8 mouse cellular contexts compared by ENCODE assay signal in genomic region chr4:148890892-148891838, GRCm38 (mm10).
DNase-seq lines count a peak whose midpoint lies in the region; ATAC-seq and TF ChIP-seq lines count a peak whose summit lies in the region.

No protein-coding gene starts in this region.

- TF ChIP-seq CTCF in testis, adult 2 months (IDR thresholded peaks at IDR 0.05; ENCODE audit: control insufficient read depth, insufficient read depth, insufficient replicate concordance, low read depth, low read length) = no peak
- TF ChIP-seq CTCF in thymus, adult 2 months (IDR thresholded peaks at IDR 0.05; ENCODE audit: borderline replicate concordance, control insufficient read depth, extremely low read depth, insufficient read depth, low read length, poor library complexity) = no peak

- peak overlapping the region; percentile 57 for H3K9ac ChIP-seq in forebrain, embryonic 16.5 days (replicated peaks; ENCODE audit: low read depth, low read length)
- peak overlapping the region; percentile 54 for H3K9ac ChIP-seq in neural tube, embryonic 11.5 days (ENCODE audit: low read length)

- DNase-seq in testis, postnatal 14 days (ENCODE audit: low spot score) = no peak
- peak; percentile 85 for DNase-seq in limb, embryonic 10.5 days (ENCODE audit: low spot score)
- DNase-seq in neural tube, embryonic 11.5 days (ENCODE audit: low spot score) = peak; percentile 85
- DNase-seq in spleen, postnatal 4 days (ENCODE audit: low spot score in 2 of 2) = no peak
- DNase-seq in cerebellum, adult 11-12 months = no peak
- no peak for DNase-seq in thymus, adult 2 months

- peak overlapping the region; percentile 52 for H3K4me3 ChIP-seq in testis, adult 2 months (ENCODE audit: control insufficient read depth, low read depth, low read length)
- peak overlapping the region; percentile 34 for H3K4me3 ChIP-seq in forebrain, embryonic 16.5 days (replicated peaks; ENCODE audit: low read length)
- H3K4me3 ChIP-seq in limb, embryonic 10.5 days = peak overlapping the region; percentile 57
- peak overlapping the region; percentile 23 for H3K4me3 ChIP-seq in neural tube, embryonic 11.5 days (ENCODE audit: low read depth, low read length)
- H3K4me3 ChIP-seq in thymus, adult 2 months (ENCODE audit: control insufficient read depth, insufficient read depth, low read length) = no peak overlapping the region

- no peak for TF ChIP-seq POLR2A in testis, adult 2 months (IDR thresholded peaks at IDR 0.05; ENCODE audit: control insufficient read depth, low read depth, low read length)
- no peak for TF ChIP-seq POLR2A in thymus, adult 2 months (IDR thresholded peaks at IDR 0.05; ENCODE audit: control insufficient read depth, extremely low read depth, insufficient read depth, low read length, poor library complexity)

- 3% methylated on average over 52 of the region's 52 CpGs for WGBS in forebrain, embryonic 16.5 days
- 4% methylated on average over 52 of the region's 52 CpGs for WGBS in limb, embryonic 10.5 days
- 1% methylated on average over 50 of the region's 52 CpGs for WGBS in neural tube, embryonic 11.5 days
- WGBS in thymus, adult 2 months = 17% methylated on average over 52 of the region's 52 CpGs

- H3K27ac ChIP-seq in testis, adult 2 months (ENCODE audit: control insufficient read depth, insufficient read depth, low read depth, low read length) = no peak overlapping the region
- H3K27ac ChIP-seq in forebrain, embryonic 16.5 days (ENCODE audit: low read length) = no peak overlapping the region
- peak overlapping the region; percentile 94 for H3K27ac ChIP-seq in limb, embryonic 10.5 days
- H3K27ac ChIP-seq in neural tube, embryonic 11.5 days (ENCODE audit: low read depth, low read length) = peak overlapping the region; percentile 64
- no peak overlapping the region for H3K27ac ChIP-seq in thymus, adult 2 months (ENCODE audit: control insufficient read depth, insufficient read depth, low read length)

- peaks cover 14% of the 10 kb centered on the region for H3K4me1 ChIP-seq in testis, adult 2 months (ENCODE audit: control insufficient read depth, insufficient read depth, low read length)
- peaks cover 17% of the 10 kb centered on the region for H3K4me1 ChIP-seq in forebrain, embryonic 16.5 days (replicated peaks; ENCODE audit: control insufficient read depth, insufficient read depth, low read length)
- peaks cover 42% of the 10 kb centered on the region for H3K4me1 ChIP-seq in limb, embryonic 10.5 days
- H3K4me1 ChIP-seq in neural tube, embryonic 11.5 days (ENCODE audit: control insufficient read depth, insufficient read depth, low read length) = peaks cover 27% of the 10 kb centered on the region
- no peaks in the 10 kb centered on the region for H3K4me1 ChIP-seq in thymus, adult 2 months (replicated peaks; ENCODE audit: control insufficient read depth, insufficient read depth, low read length)

- peak; percentile 74 for ATAC-seq in forebrain, embryonic 16.5 days
- peak; percentile 72 for ATAC-seq in neural tube, embryonic 11.5 days (ENCODE audit: insufficient read depth, low FRiP score, low TSS enrichment)

- no peaks in the 10 kb centered on the region for H3K9me3 ChIP-seq in forebrain, embryonic 16.5 days (ENCODE audit: control insufficient read depth, low read length)
- H3K9me3 ChIP-seq in limb, embryonic 10.5 days (replicated peaks) = no peaks in the 10 kb centered on the region
- no peaks in the 10 kb centered on the region for H3K9me3 ChIP-seq in neural tube, embryonic 11.5 days (ENCODE audit: control insufficient read depth, low read length)

- peaks cover 2% of the 10 kb centered on the region; the same call in 1 of the 2 replicates for H3K27me3 ChIP-seq in testis, adult 2 months (ENCODE audit: control insufficient read depth, insufficient read depth, low read length)
- peaks cover 26% of the 10 kb centered on the region for H3K27me3 ChIP-seq in forebrain, embryonic 16.5 days (replicated peaks; ENCODE audit: control insufficient read depth, insufficient read depth, low read length)
- H3K27me3 ChIP-seq in limb, embryonic 10.5 days (ENCODE audit: low read depth, poor library complexity, severe bottlenecking) = peaks cover 89% of the 10 kb centered on the region
- peaks cover 87% of the 10 kb centered on the region for H3K27me3 ChIP-seq in neural tube, embryonic 11.5 days (ENCODE audit: control insufficient read depth, insufficient read depth, low read length)
- H3K27me3 ChIP-seq in thymus, adult 2 months (ENCODE audit: control insufficient read depth, insufficient read depth, low read length) = peaks cover 6% of the 10 kb centered on the region; the same call in 1 of the 2 replicates

- no peaks in the 10 kb centered on the region for H3K36me3 ChIP-seq in testis, adult 2 months (ENCODE audit: control insufficient read depth, insufficient read depth, low read length)
- H3K36me3 ChIP-seq in forebrain, embryonic 16.5 days (ENCODE audit: control insufficient read depth, insufficient read depth) = no peaks in the 10 kb centered on the region
- H3K36me3 ChIP-seq in limb, embryonic 10.5 days = no peaks in the 10 kb centered on the region
- no peaks in the 10 kb centered on the region for H3K36me3 ChIP-seq in neural tube, embryonic 11.5 days (ENCODE audit: control insufficient read depth, insufficient read depth, low read length)
- H3K36me3 ChIP-seq in thymus, adult 2 months (ENCODE audit: control insufficient read depth, insufficient read depth, low read length) = no peaks in the 10 kb centered on the region

- peak overlapping the region; percentile 62 for H3K4me2 ChIP-seq in forebrain, embryonic 16.5 days (ENCODE audit: low read length)
- H3K4me2 ChIP-seq in neural tube, embryonic 11.5 days (ENCODE audit: low read depth) = peak overlapping the region; percentile 45

Comparison
In these comparisons a context has a peak if more than half of its experiments do, and no peak if none do; other contexts are left out.
1. H3K27ac ChIP-seq: peak in limb, embryonic 10.5 days (single experiment) and neural tube, embryonic 11.5 days (single experiment); none in testis, adult 2 months (single experiment), forebrain, embryonic 16.5 days (single experiment) and thymus, adult 2 months (single experiment).
2. DNase-seq: peak in limb, embryonic 10.5 days (single experiment) and neural tube, embryonic 11.5 days (single experiment); none in testis, postnatal 14 days (single experiment), spleen, postnatal 4 days (0 of 2), cerebellum, adult 11-12 months (single experiment) and thymus, adult 2 months (single experiment).